Mouse (Mus musculus): ENCODE data around the gene Dctn2. TPM values are rescaled to one million over a fixed set of nuclear protein-coding genes. Genes with fewer than 3 reads are reported as not detected.

Dctn2 gene
- polyA plus RNA-seq, 1 experiment, result 94.8 TPM

GRCm38 (mm10) chr10:127226318-127226895 is 39.8 kb upstream of the Dctn2 start:
- Histone ChIP-seq H3K27me3 (ENCODE audit: control insufficient read depth, insufficient read depth, low read length) (no peaks in the 10 kb centered on the region), H3K4me1 (ENCODE audit: control insufficient read depth, insufficient read depth, insufficient read length) (peaks cover 3% of the 10 kb centered on the region; the same call in 1 of the 2 replicates), H3K27ac (ENCODE audit: insufficient read depth, low read length) (no peak overlapping the region), H3K36me3 (ENCODE audit: control insufficient read depth, insufficient read depth, low read length) (no peaks in the 10 kb centered on the region), H3K4me3 (ENCODE audit: extremely low read depth, insufficient read depth, insufficient read length) (no peak overlapping the region)
- TF ChIP-seq CTCF (IDR thresholded peaks at IDR 0.05; ENCODE audit: extremely low read depth, insufficient read depth, insufficient read length, insufficient replicate concordance) (no peak), POLR2A (IDR thresholded peaks at IDR 0.05; ENCODE audit: low read depth, low read length) (no peak)
- 62% methylated on average over 8 of the region's 8 CpGs for WGBS
- no peak for DNase-seq (ENCODE audit: low read depth in 1 of 2, low spot score in 2 of 2)

GRCm38 (mm10) chr10:127227163-127227562 is 39.0 kb upstream of the Dctn2 start:
- DNase-seq (ENCODE audit: low read depth in 1 of 2, low spot score in 2 of 2), result no peak
- Histone ChIP-seq H3K27me3 (ENCODE audit: control insufficient read depth, insufficient read depth, low read length) (no peaks in the 10 kb centered on the region), H3K4me1 (ENCODE audit: control insufficient read depth, insufficient read depth, insufficient read length) (peaks cover 3% of the 10 kb centered on the region)

GRCm38 (mm10) chr10:127228897-127229296 is 37.3 kb upstream of the Dctn2 start:
- Histone ChIP-seq H3K36me3 (ENCODE audit: control insufficient read depth, insufficient read depth, low read length) (no peaks in the 10 kb centered on the region), H3K4me1 (ENCODE audit: control insufficient read depth, insufficient read depth, insufficient read length) (peaks cover 3% of the 10 kb centered on the region), H3K27ac (ENCODE audit: insufficient read depth, low read length) (no peak overlapping the region), H3K27me3 (ENCODE audit: control insufficient read depth, insufficient read depth, low read length) (no peaks in the 10 kb centered on the region), H3K4me3 (ENCODE audit: extremely low read depth, insufficient read depth, insufficient read length) (no peak overlapping the region)
- TF ChIP-seq POLR2A (IDR thresholded peaks at IDR 0.05; ENCODE audit: low read depth, low read length), result no peak
- TF ChIP-seq CTCF (IDR thresholded peaks at IDR 0.05; ENCODE audit: extremely low read depth, insufficient read depth, insufficient read length, insufficient replicate concordance), result peak; percentile 12; the same call in 1 of the 2 replicates
- peak; percentile 7 to 44 for DNase-seq (ENCODE audit: low read depth in 1 of 2, low spot score in 2 of 2)
- 22% methylated on average over 4 of the region's 4 CpGs for WGBS

More at GRCm38 (mm10) chr10:127227163-127227562, 39.0 kb upstream of the Dctn2 start:
- TF ChIP-seq CTCF (IDR thresholded peaks at IDR 0.05; ENCODE audit: extremely low read depth, insufficient read depth, insufficient read length, insufficient replicate concordance) (no peak), POLR2A (IDR thresholded peaks at IDR 0.05; ENCODE audit: low read depth, low read length) (no peak)
- Histone ChIP-seq H3K27ac (ENCODE audit: insufficient read depth, low read length) (no peak overlapping the region), H3K4me3 (ENCODE audit: extremely low read depth, insufficient read depth, insufficient read length) (no peak overlapping the region), H3K36me3 (ENCODE audit: control insufficient read depth, insufficient read depth, low read length) (no peaks in the 10 kb centered on the region)
- WGBS, result 52% methylated on average over 8 of the region's 8 CpGs

- 11% methylated on average over 12 of the region's 12 CpGs for WGBS
- no peaks in the 10 kb centered on the region for H3K27me3 ChIP-seq (ENCODE audit: control insufficient read depth, insufficient read depth, low read length)
- H3K27ac ChIP-seq (ENCODE audit: insufficient read depth, low read length), result no peak overlapping the region
- no peak for DNase-seq (ENCODE audit: low read depth in 1 of 2, low spot score in 2 of 2)
- no peak for TF ChIP-seq POLR2A (IDR thresholded peaks at IDR 0.05; ENCODE audit: low read depth, low read length)
- TF ChIP-seq CTCF (IDR thresholded peaks at IDR 0.05; ENCODE audit: extremely low read depth, insufficient read depth, insufficient read length, insufficient replicate concordance), result no peak
- H3K36me3 ChIP-seq (ENCODE audit: control insufficient read depth, insufficient read depth, low read length), result no peaks in the 10 kb centered on the region
- peaks cover 3% of the 10 kb centered on the region for H3K4me1 ChIP-seq (ENCODE audit: control insufficient read depth, insufficient read depth, insufficient read length)
- H3K4me3 ChIP-seq (ENCODE audit: extremely low read depth, insufficient read depth, insufficient read length), result no peak overlapping the region
Measured at GRCm38 (mm10) chr10:127230693-127231092, 35.5 kb upstream of the Dctn2 start.

GRCm38 (mm10) chr10:127231741-127232140 is 34.4 kb upstream of the Dctn2 start:
- Histone ChIP-seq H3K27me3 (ENCODE audit: control insufficient read depth, insufficient read depth, low read length) (0 out of 2 replicates have a peak, but pooled peaks cover 2% of the 10 kb centered on the region), H3K27ac (ENCODE audit: insufficient read depth, low read length) (no peak overlapping the region), H3K36me3 (ENCODE audit: control insufficient read depth, insufficient read depth, low read length) (no peaks in the 10 kb centered on the region), H3K4me1 (ENCODE audit: control insufficient read depth, insufficient read depth, insufficient read length) (no peaks in the 10 kb centered on the region; the same call in 1 of the 2 replicates), H3K4me3 (ENCODE audit: extremely low read depth, insufficient read depth, insufficient read length) (no peak overlapping the region)
- 72% methylated on average over 14 of the region's 14 CpGs for WGBS
- TF ChIP-seq CTCF (IDR thresholded peaks at IDR 0.05; ENCODE audit: extremely low read depth, insufficient read depth, insufficient read length, insufficient replicate concordance), result no peak
- DNase-seq (ENCODE audit: low read depth in 1 of 2, low spot score in 2 of 2), result no peak

- Histone ChIP-seq H3K36me3 (ENCODE audit: control insufficient read depth, insufficient read depth, low read length) (no peaks in the 10 kb centered on the region), H3K27ac (ENCODE audit: insufficient read depth, low read length) (no peak overlapping the region), H3K4me1 (ENCODE audit: control insufficient read depth, insufficient read depth, insufficient read length) (no peaks in the 10 kb centered on the region; the same call in 1 of the 2 replicates), H3K27me3 (ENCODE audit: control insufficient read depth, insufficient read depth, low read length) (0 out of 2 replicates have a peak, but pooled peaks cover 2% of the 10 kb centered on the region), H3K4me3 (ENCODE audit: extremely low read depth, insufficient read depth, insufficient read length) (no peak overlapping the region)
- peak; percentile 18; the same call in 1 of the 2 replicates for TF ChIP-seq CTCF (IDR thresholded peaks at IDR 0.05; ENCODE audit: extremely low read depth, insufficient read depth, insufficient read length, insufficient replicate concordance)
- TF ChIP-seq POLR2A (IDR thresholded peaks at IDR 0.05; ENCODE audit: low read depth, low read length), result no peak
- DNase-seq (ENCODE audit: low read depth in 1 of 2, low spot score in 2 of 2), result peak in 1 of 2 experiments; percentile 23
- WGBS, result 89% methylated on average over 9 of the region's 9 CpGs
Measured at GRCm38 (mm10) chr10:127233141-127233540, 33.0 kb upstream of the Dctn2 start.

GRCm38 (mm10) chr10:127236541-127236940 is 29.6 kb upstream of the Dctn2 start:
- Histone ChIP-seq H3K4me3 (ENCODE audit: extremely low read depth, insufficient read depth, insufficient read length) (no peak overlapping the region), H3K27me3 (ENCODE audit: control insufficient read depth, insufficient read depth, low read length) (0 out of 2 replicates have a peak, but pooled peaks cover 2% of the 10 kb centered on the region)

More at GRCm38 (mm10) chr10:127236541-127236940, 29.6 kb upstream of the Dctn2 start:
- no peak overlapping the region for H3K27ac ChIP-seq (ENCODE audit: insufficient read depth, low read length)
- DNase-seq (ENCODE audit: low read depth in 1 of 2, low spot score in 2 of 2), result no peak
- no peaks in the 10 kb centered on the region; the same call in 1 of the 2 replicates for H3K4me1 ChIP-seq (ENCODE audit: control insufficient read depth, insufficient read depth, insufficient read length)
- 79% methylated on average over 9 of the region's 9 CpGs for WGBS
- TF ChIP-seq POLR2A (IDR thresholded peaks at IDR 0.05; ENCODE audit: low read depth, low read length) (no peak), CTCF (IDR thresholded peaks at IDR 0.05; ENCODE audit: extremely low read depth, insufficient read depth, insufficient read length, insufficient replicate concordance) (no peak)
- H3K36me3 ChIP-seq (ENCODE audit: control insufficient read depth, insufficient read depth, low read length), result no peaks in the 10 kb centered on the region

Measured in spleen, adult 2 months (tissue).